Mouse (Mus musculus): ENCODE data around the gene Slc25a22.

Slc25a22 gene

GRCm38 (mm10) chr7:141387807-141388486 lies 49.7 kb downstream of the Slc25a22 start:
- CTCF ChIA-PET: interaction anchor here (0.6 kb wide), 1 partner anchor 55 kb away, joined by 5 read pairs; no protein-coding TSS in a partner anchor

GRCm38 (mm10) chr7:141381068-141381835 lies 56.4 kb downstream of the Slc25a22 start:
- CTCF ChIA-PET: no interaction called here
